Mouse (Mus musculus): ENCODE measurements around the gene Ankrd12.

DNA sequence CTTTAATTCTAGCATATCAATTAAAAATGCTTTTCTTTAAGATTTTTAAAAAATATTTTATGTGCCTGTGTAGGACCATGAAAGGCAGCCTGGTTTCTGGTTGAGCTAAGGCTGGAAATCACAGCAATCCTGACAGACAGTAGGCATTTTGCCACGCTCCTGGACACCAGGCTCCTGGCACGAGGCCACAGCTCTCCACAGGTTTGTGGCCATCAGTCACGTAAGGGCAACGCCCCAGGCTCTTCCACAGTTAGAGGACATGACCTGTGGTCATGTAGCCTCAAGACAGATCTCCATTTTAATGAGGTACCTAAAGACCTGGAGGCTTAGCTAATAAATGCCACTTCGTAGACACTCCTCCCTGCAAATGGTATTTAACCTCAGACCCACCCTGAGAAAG, 69.0 kb downstream of the Ankrd12 start:
- TF ChIP-seq CTCF (IDR thresholded peaks at IDR 0.05) (no peak), EP300 (IDR thresholded peaks at IDR 0.05; ENCODE audit: insufficient read depth, low read depth, low read length) (no peak), POLR2A (IDR thresholded peaks at IDR 0.05; ENCODE audit: insufficient read depth, low read depth, low read length) (no peak)

Data from heart, adult 2 months (tissue).